Mouse (Mus musculus): Measurements from ENCODE around the gene Sfxn5. TPM values are rescaled to one million over a fixed set of nuclear protein-coding genes. Genes with fewer than 3 reads are reported as not detected.
A peak's percentile ranks its signal among the peaks of the same experiment; 100 is the strongest.

Sfxn5 gene
- polyA plus RNA-seq, 1 experiment from 2014 or later = 7.0 TPM

- no peak overlapping the region for H3K9ac ChIP-seq (ENCODE audit: low read length)
- H3K36me3 ChIP-seq (ENCODE audit: control insufficient read depth, insufficient read depth, low read length) = no peaks in the 10 kb centered on the region
- no peak overlapping the region for H3K27ac ChIP-seq (ENCODE audit: low read length)
- H3K4me3 ChIP-seq (ENCODE audit: low read length) = no peak overlapping the region
- 46% methylated on average over 10 of the region's 10 CpGs for WGBS
- H3K9me3 ChIP-seq (ENCODE audit: control insufficient read depth, low read length) = no peaks in the 10 kb centered on the region
- H3K27me3 ChIP-seq (ENCODE audit: control insufficient read depth, insufficient read depth, low read depth, low read length) = no peaks in the 10 kb centered on the region
- H3K4me1 ChIP-seq (replicated peaks; ENCODE audit: control insufficient read depth, insufficient read depth, low read length) = no peaks in the 10 kb centered on the region
- ATAC-seq (ENCODE audit: low read depth) = no peak
- no peak overlapping the region for H3K4me2 ChIP-seq (ENCODE audit: low read depth, low read length)
These were observed 95.5 kb downstream of the Sfxn5 start for GRCm38 (mm10) chr6:85237595-85238337.

GRCm38 (mm10) chr6:85237001-85237400 lies 96.2 kb downstream of the Sfxn5 start:
- Histone ChIP-seq H3K4me3 (ENCODE audit: low read length) (no peak overlapping the region), H3K9me3 (ENCODE audit: control insufficient read depth, low read length) (no peaks in the 10 kb centered on the region), H3K27me3 (ENCODE audit: control insufficient read depth, insufficient read depth, low read depth, low read length) (no peaks in the 10 kb centered on the region), H3K4me1 (replicated peaks; ENCODE audit: control insufficient read depth, insufficient read depth, low read length) (no peaks in the 10 kb centered on the region), H3K27ac (ENCODE audit: low read length) (no peak overlapping the region), H3K36me3 (ENCODE audit: control insufficient read depth, insufficient read depth, low read length) (no peaks in the 10 kb centered on the region), H3K4me2 (ENCODE audit: low read depth, low read length) (no peak overlapping the region), H3K9ac (ENCODE audit: low read length) (no peak overlapping the region)
- ATAC-seq (ENCODE audit: low read depth) = no peak
- 41% methylated on average over 5 of the region's 5 CpGs for WGBS

- no peak overlapping the region for H3K4me2 ChIP-seq (ENCODE audit: low read depth, low read length)
- no peaks in the 10 kb centered on the region for H3K9me3 ChIP-seq (ENCODE audit: control insufficient read depth, low read length)
- no peaks in the 10 kb centered on the region for H3K27me3 ChIP-seq (ENCODE audit: control insufficient read depth, insufficient read depth, low read depth, low read length)
- H3K4me1 ChIP-seq (replicated peaks; ENCODE audit: control insufficient read depth, insufficient read depth, low read length) = no peaks in the 10 kb centered on the region
- no peak overlapping the region for H3K4me3 ChIP-seq (ENCODE audit: low read length)
- ATAC-seq (ENCODE audit: low read depth) = no peak
- 37% methylated on average over 5 of the region's 5 CpGs for WGBS
- H3K27ac ChIP-seq (ENCODE audit: low read length) = no peak overlapping the region
- H3K36me3 ChIP-seq (ENCODE audit: control insufficient read depth, insufficient read depth, low read length) = no peaks in the 10 kb centered on the region
- no peak overlapping the region for H3K9ac ChIP-seq (ENCODE audit: low read length)
These were observed 98.4 kb downstream of the Sfxn5 start for GRCm38 (mm10) chr6:85234796-85235195.

- peak; percentile 24; the same call in 1 of the 2 replicates for ATAC-seq (ENCODE audit: low read depth)
- no peak overlapping the region for H3K27ac ChIP-seq (ENCODE audit: low read length)
These were observed 100.2 kb downstream of the Sfxn5 start for GRCm38 (mm10) chr6:85232836-85233623.

GRCm38 (mm10) chr6:85232045-85232444 lies 101.2 kb downstream of the Sfxn5 start:
- H3K9me3 ChIP-seq (ENCODE audit: control insufficient read depth, low read length) = no peaks in the 10 kb centered on the region
- no peaks in the 10 kb centered on the region for H3K27me3 ChIP-seq (ENCODE audit: control insufficient read depth, insufficient read depth, low read depth, low read length)
- H3K9ac ChIP-seq (ENCODE audit: low read length) = no peak overlapping the region
- no peak overlapping the region for H3K4me2 ChIP-seq (ENCODE audit: low read depth, low read length)
- H3K27ac ChIP-seq (ENCODE audit: low read length) = no peak overlapping the region
- H3K36me3 ChIP-seq (ENCODE audit: control insufficient read depth, insufficient read depth, low read length) = no peaks in the 10 kb centered on the region
- no peak for ATAC-seq (ENCODE audit: low read depth)
- no peaks in the 10 kb centered on the region for H3K4me1 ChIP-seq (replicated peaks; ENCODE audit: control insufficient read depth, insufficient read depth, low read length)
- H3K4me3 ChIP-seq (ENCODE audit: low read length) = no peak overlapping the region
- 72% methylated on average over 4 of the region's 4 CpGs for WGBS

More at GRCm38 (mm10) chr6:85232836-85233623, 100.2 kb downstream of the Sfxn5 start:
- WGBS = 35% methylated on average over 7 of the region's 7 CpGs
- no peaks in the 10 kb centered on the region for H3K27me3 ChIP-seq (ENCODE audit: control insufficient read depth, insufficient read depth, low read depth, low read length)
- no peak overlapping the region for H3K9ac ChIP-seq (ENCODE audit: low read length)
- H3K4me2 ChIP-seq (ENCODE audit: low read depth, low read length) = no peak overlapping the region
- no peaks in the 10 kb centered on the region for H3K36me3 ChIP-seq (ENCODE audit: control insufficient read depth, insufficient read depth, low read length)
- no peaks in the 10 kb centered on the region for H3K4me1 ChIP-seq (replicated peaks; ENCODE audit: control insufficient read depth, insufficient read depth, low read length)
- no peak overlapping the region for H3K4me3 ChIP-seq (ENCODE audit: low read length)
- H3K9me3 ChIP-seq (ENCODE audit: control insufficient read depth, low read length) = no peaks in the 10 kb centered on the region

GRCm38 (mm10) chr6:85231469-85231868 lies 101.8 kb downstream of the Sfxn5 start:
- Histone ChIP-seq H3K4me2 (ENCODE audit: low read depth, low read length) (no peak overlapping the region), H3K9ac (ENCODE audit: low read length) (no peak overlapping the region), H3K36me3 (ENCODE audit: control insufficient read depth, insufficient read depth, low read length) (no peaks in the 10 kb centered on the region), H3K4me1 (replicated peaks; ENCODE audit: control insufficient read depth, insufficient read depth, low read length) (no peaks in the 10 kb centered on the region), H3K27ac (ENCODE audit: low read length) (no peak overlapping the region), H3K27me3 (ENCODE audit: control insufficient read depth, insufficient read depth, low read depth, low read length) (no peaks in the 10 kb centered on the region), H3K4me3 (ENCODE audit: low read length) (no peak overlapping the region), H3K9me3 (ENCODE audit: control insufficient read depth, low read length) (no peaks in the 10 kb centered on the region)
- 36% methylated on average over 6 of the region's 6 CpGs for WGBS
- ATAC-seq (ENCODE audit: low read depth) = no peak

- WGBS = 34% methylated on average over 3 of the region's 3 CpGs
- no peak overlapping the region for H3K4me2 ChIP-seq (ENCODE audit: low read depth, low read length)
These were observed 102.5 kb downstream of the Sfxn5 start for GRCm38 (mm10) chr6:85230762-85231161.

GRCm38 (mm10) chr6:85227520-85227919 lies 105.7 kb downstream of the Sfxn5 start:
- Histone ChIP-seq H3K4me2 (ENCODE audit: low read depth, low read length) (no peak overlapping the region), H3K36me3 (ENCODE audit: control insufficient read depth, insufficient read depth, low read length) (no peaks in the 10 kb centered on the region), H3K27me3 (ENCODE audit: control insufficient read depth, insufficient read depth, low read depth, low read length) (no peaks in the 10 kb centered on the region), H3K9ac (ENCODE audit: low read length) (no peak overlapping the region), H3K4me1 (replicated peaks; ENCODE audit: control insufficient read depth, insufficient read depth, low read length) (no peaks in the 10 kb centered on the region), H3K4me3 (ENCODE audit: low read length) (no peak overlapping the region), H3K27ac (ENCODE audit: low read length) (no peak overlapping the region), H3K9me3 (ENCODE audit: control insufficient read depth, low read length) (no peaks in the 10 kb centered on the region)
- ATAC-seq (ENCODE audit: low read depth) = no peak
- 45% methylated on average over 2 of the region's 2 CpGs for WGBS

More at GRCm38 (mm10) chr6:85230762-85231161, 102.5 kb downstream of the Sfxn5 start:
- no peaks in the 10 kb centered on the region for H3K36me3 ChIP-seq (ENCODE audit: control insufficient read depth, insufficient read depth, low read length)
- no peaks in the 10 kb centered on the region for H3K27me3 ChIP-seq (ENCODE audit: control insufficient read depth, insufficient read depth, low read depth, low read length)
- H3K9ac ChIP-seq (ENCODE audit: low read length) = no peak overlapping the region
- H3K4me3 ChIP-seq (ENCODE audit: low read length) = no peak overlapping the region
- H3K9me3 ChIP-seq (ENCODE audit: control insufficient read depth, low read length) = no peaks in the 10 kb centered on the region
- no peak for ATAC-seq (ENCODE audit: low read depth)
- H3K27ac ChIP-seq (ENCODE audit: low read length) = no peak overlapping the region
- no peaks in the 10 kb centered on the region for H3K4me1 ChIP-seq (replicated peaks; ENCODE audit: control insufficient read depth, insufficient read depth, low read length)

- no peaks in the 10 kb centered on the region for H3K4me1 ChIP-seq (replicated peaks; ENCODE audit: control insufficient read depth, insufficient read depth, low read length)
- H3K9me3 ChIP-seq (ENCODE audit: control insufficient read depth, low read length) = no peaks in the 10 kb centered on the region
- H3K27ac ChIP-seq (ENCODE audit: low read length) = no peak overlapping the region
- no peaks in the 10 kb centered on the region for H3K36me3 ChIP-seq (ENCODE audit: control insufficient read depth, insufficient read depth, low read length)
- H3K4me2 ChIP-seq (ENCODE audit: low read depth, low read length) = no peak overlapping the region
- H3K4me3 ChIP-seq (ENCODE audit: low read length) = no peak overlapping the region
- WGBS = 86% methylated on average over 9 of the region's 9 CpGs
- H3K9ac ChIP-seq (ENCODE audit: low read length) = no peak overlapping the region
- no peaks in the 10 kb centered on the region for H3K27me3 ChIP-seq (ENCODE audit: control insufficient read depth, insufficient read depth, low read depth, low read length)
- ATAC-seq (ENCODE audit: low read depth) = no peak
These were observed 106.7 kb downstream of the Sfxn5 start for GRCm38 (mm10) chr6:85226570-85226969.

All from lung, embryonic 16.5 days (tissue).